Mouse (Mus musculus) embryonic facial prominence, embryonic 14.5 days (tissue): Measurements from ENCODE around the gene Pdcd5. TPM values are rescaled to one million over a fixed set of nuclear protein-coding genes. Genes with fewer than 3 reads are reported as not detected.

Experiments used
- ATAC-seq: fragments of 200-750 bp; cut with Nextera tagmentation; 2 replicates; pipeline ENCODE4 v1.8.0; 2017; ENCODE audit warnings: low read depth, moderate number of reproducible peaks, moderate TSS enrichment
- DNase-seq: peaks from one replicate; pipeline ENCODE4 v3.0.0-alpha.2; 2015; ENCODE audit warnings: low spot score
- H3K27ac ChIP-seq: fragments of 300-500 bp; sonication (generic); replicated peaks from 2 replicates; pipeline ENCODE4 v1.5.1; 2014; ENCODE audit warnings: low read depth, mild to moderate bottlenecking, low read length, moderate library complexity
- H3K27me3 ChIP-seq: fragments of 300-500 bp; sonication (generic); replicated peaks from 2 replicates; pipeline ENCODE4 v1.6.1; 2014; ENCODE audit warnings: low read length; ENCODE audit not compliant: control insufficient read depth, insufficient read depth
- H3K36me3 ChIP-seq: fragments of 300-500 bp; sonication (generic); 2 replicates; pipeline ENCODE4 v1.6.1; 2014; ENCODE audit warnings: low read length, mixed read lengths; ENCODE audit not compliant: control insufficient read depth, insufficient read depth
- H3K4me1 ChIP-seq: fragments of 300-500 bp; sonication (generic); 2 replicates; pipeline ENCODE4 v1.6.1; 2014; ENCODE audit warnings: antibody characterized with exemption, low read length; ENCODE audit not compliant: control insufficient read depth, insufficient read depth
- H3K4me2 ChIP-seq: fragments of 300-500 bp; sonication (generic); 2 replicates; pipeline ENCODE4 v1.6.1; 2014; ENCODE audit warnings: low read depth, mild to moderate bottlenecking, low read length, moderate library complexity, mixed read lengths
- H3K4me3 ChIP-seq: fragments of 300-500 bp; sonication (generic); 2 replicates; pipeline ENCODE4 v1.5.1; 2014; ENCODE audit warnings: low read depth, mild to moderate bottlenecking, low read length
- H3K9ac ChIP-seq: fragments of 300-500 bp; sonication (generic); 2 replicates; pipeline ENCODE4 v1.6.1; 2014; ENCODE audit warnings: low read depth, mild to moderate bottlenecking, low read length, moderate library complexity, mixed read lengths
- H3K9me3 ChIP-seq: fragments of 300-500 bp; sonication (generic); 2 replicates; pipeline ENCODE4 v1.6.1; 2016; ENCODE audit warnings: low read length; ENCODE audit not compliant: control insufficient read depth
- WGBS: fragments of 180-500 bp; shearing (Covaris S2); extraction: QIAGEN DNeasy Blood & Tissue Kit; methylation state at CpG from one replicate; pipeline ENCODE4 v1.1.7; 2014; 5-methylcytosine and 5-hydroxymethylcytosine counted together
- polyA plus RNA-seq: library from polyadenylated mRNA; unstranded; fragments of >200 nt; fragmentation: Nextera tagmentation; extraction: Ambion mirVana; gene quantifications from 2 replicates; pipeline ENCODE4 v1.2.1, GENCODE M21; 2014

Gene Pdcd5
- polyA plus RNA-seq, 1 experiment from 2014 or later, result 275 TPM

- H3K27me3 ChIP-seq, result no peaks in the 10 kb centered on the region
- no peak overlapping the region for H3K9ac ChIP-seq
- 74% methylated on average over 6 of the region's 6 CpGs for WGBS
- no peak for ATAC-seq
- no peaks in the 10 kb centered on the region for H3K36me3 ChIP-seq
- no peak for DNase-seq
- no peak overlapping the region for H3K27ac ChIP-seq
- H3K4me3 ChIP-seq, result no peak overlapping the region
- H3K9me3 ChIP-seq, result peaks cover 4% of the 10 kb centered on the region; the same call in 1 of the 2 replicates
- H3K4me2 ChIP-seq, result no peak overlapping the region
- H3K4me1 ChIP-seq, result peaks cover 13% of the 10 kb centered on the region
Observed at GRCm38 (mm10) chr7:35683409-35684122, 36.2 kb upstream of the Pdcd5 start.

DNA sequence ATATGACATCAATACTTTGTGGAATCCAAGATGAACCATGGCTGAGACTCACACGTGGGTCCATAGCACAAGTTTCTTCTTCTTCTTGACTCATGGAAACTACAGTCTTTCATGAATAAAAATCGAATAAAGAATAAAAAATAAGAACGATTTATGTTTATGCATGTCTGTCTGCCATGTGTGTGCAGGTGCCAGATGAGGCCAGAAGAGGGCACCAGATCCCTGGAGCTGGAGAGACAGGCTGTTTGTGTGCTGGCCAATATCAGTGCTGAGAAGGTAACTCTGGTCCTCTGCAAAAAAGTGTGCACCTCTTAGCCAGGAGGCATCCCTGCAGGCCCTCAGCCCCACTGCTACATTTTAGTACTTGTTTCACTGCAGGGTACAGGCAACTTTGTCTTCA is 34.2 kb upstream of the Pdcd5 start:
- DNase-seq, result no peak

GRCm38 (mm10) chr7:35678976-35679375 is 31.7 kb upstream of the Pdcd5 start:
- DNase-seq (no peak), ATAC-seq (no peak)
- H3K27me3 ChIP-seq, result no peaks in the 10 kb centered on the region
- no peak overlapping the region for H3K4me2 ChIP-seq
- no peak overlapping the region for H3K4me3 ChIP-seq
- WGBS, result 71% methylated on average over 4 of the region's 4 CpGs
- no peaks in the 10 kb centered on the region for H3K36me3 ChIP-seq
- H3K9me3 ChIP-seq, result peaks cover 4% of the 10 kb centered on the region; the same call in 1 of the 2 replicates
- no peak overlapping the region for H3K27ac ChIP-seq
- no peaks in the 10 kb centered on the region for H3K4me1 ChIP-seq
- no peak overlapping the region for H3K9ac ChIP-seq

More for the DNA sequence above, 34.2 kb upstream of the Pdcd5 start:
- H3K27ac ChIP-seq, result no peak overlapping the region
- no peaks in the 10 kb centered on the region for H3K4me1 ChIP-seq
- no peak overlapping the region for H3K4me3 ChIP-seq
- no peak for ATAC-seq
- no peak overlapping the region for H3K4me2 ChIP-seq
- H3K9ac ChIP-seq, result no peak overlapping the region
- no peaks in the 10 kb centered on the region for H3K36me3 ChIP-seq
- H3K9me3 ChIP-seq, result peaks cover 4% of the 10 kb centered on the region; the same call in 1 of the 2 replicates
- H3K27me3 ChIP-seq, result no peaks in the 10 kb centered on the region
- 83% methylated on average over 3 of the region's 3 CpGs for WGBS

- no peaks in the 10 kb centered on the region for H3K4me1 ChIP-seq
- peak; percentile 45; the same call in 1 of the 2 replicates for ATAC-seq
- peak; percentile 48 for DNase-seq
- H3K27me3 ChIP-seq, result no peaks in the 10 kb centered on the region
- H3K9ac ChIP-seq, result no peak overlapping the region
- H3K27ac ChIP-seq, result no peak overlapping the region
- H3K4me3 ChIP-seq, result no peak overlapping the region
- WGBS, result 43% methylated on average over 18 of the region's 18 CpGs
- no peak overlapping the region for H3K4me2 ChIP-seq
- no peaks in the 10 kb centered on the region for H3K36me3 ChIP-seq
- no peaks in the 10 kb centered on the region for H3K9me3 ChIP-seq
Observed at GRCm38 (mm10) chr7:35668066-35669041, 21.0 kb upstream of the Pdcd5 start.

DNA sequence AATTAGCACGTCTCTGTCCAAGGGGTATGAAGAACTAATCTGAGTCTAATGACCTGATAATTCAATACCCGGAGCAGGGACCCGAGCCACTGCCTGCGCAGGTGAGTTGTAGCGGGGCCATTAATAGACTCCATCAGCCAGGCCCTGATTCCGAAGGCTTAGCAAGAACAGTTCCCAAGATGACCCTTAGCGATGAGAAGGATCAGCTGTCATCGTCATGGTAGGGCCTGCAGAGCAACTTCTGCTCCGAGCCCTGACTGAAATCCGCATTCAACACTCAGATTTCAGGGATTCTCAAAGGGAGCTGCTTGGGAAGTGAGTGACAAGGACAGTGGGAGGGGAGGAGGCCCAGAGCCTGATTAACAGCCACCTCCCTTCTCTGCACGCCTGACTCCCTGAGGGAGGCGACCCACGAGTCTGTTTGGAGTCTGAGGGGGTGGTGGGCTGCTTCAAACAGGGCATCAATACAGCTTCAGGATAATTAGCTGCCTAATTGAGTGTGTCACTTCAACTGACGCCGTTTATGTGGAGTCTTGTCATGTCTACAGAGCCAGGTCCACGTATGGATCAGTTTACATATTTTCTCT is 16.6 kb upstream of the Pdcd5 start:
- H3K4me1 ChIP-seq, result no peaks in the 10 kb centered on the region
- DNase-seq (peak; percentile 34), ATAC-seq (peak; percentile 33; the same call in 1 of the 2 replicates)
- H3K9me3 ChIP-seq, result peaks cover 6% of the 10 kb centered on the region; the same call in 1 of the 2 replicates
- H3K27me3 ChIP-seq, result no peaks in the 10 kb centered on the region
- H3K36me3 ChIP-seq, result no peaks in the 10 kb centered on the region
- 50% methylated on average over 16 of the region's 16 CpGs for WGBS
- H3K27ac ChIP-seq, result no peak overlapping the region
- no peak overlapping the region for H3K4me2 ChIP-seq
- H3K9ac ChIP-seq, result no peak overlapping the region
- no peak overlapping the region for H3K4me3 ChIP-seq

DNA sequence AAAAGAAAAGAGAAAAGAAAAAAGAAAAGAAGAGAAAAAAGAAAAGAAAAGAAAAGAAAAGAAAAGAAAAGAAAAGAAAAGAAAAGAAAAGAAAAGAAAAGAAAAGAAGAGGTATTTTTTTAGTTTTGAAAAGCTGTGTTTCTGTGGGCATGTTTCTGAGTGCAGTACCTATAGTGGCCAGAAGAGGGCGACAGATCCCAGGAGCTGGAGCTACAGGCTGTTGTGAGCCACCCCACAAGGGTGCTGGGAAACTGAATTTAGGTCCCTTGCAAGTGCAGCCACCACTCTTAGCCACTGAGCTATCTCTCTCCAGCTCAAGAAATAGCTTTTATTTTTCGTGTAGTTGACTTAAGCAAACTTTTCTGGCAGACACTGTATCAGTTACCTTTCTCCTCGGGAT is 11.9 kb upstream of the Pdcd5 start:
- H3K4me1 ChIP-seq, result no peaks in the 10 kb centered on the region
- no peaks in the 10 kb centered on the region for H3K27me3 ChIP-seq
- H3K9ac ChIP-seq, result no peak overlapping the region
- H3K9me3 ChIP-seq, result peaks cover 6% of the 10 kb centered on the region; the same call in 1 of the 2 replicates
- no peaks in the 10 kb centered on the region for H3K36me3 ChIP-seq
- H3K27ac ChIP-seq, result no peak overlapping the region
- DNase-seq (no peak), ATAC-seq (no peak)
- WGBS, result 60% methylated on average over 3 of the region's 3 CpGs
- no peak overlapping the region for H3K4me3 ChIP-seq
- no peak overlapping the region for H3K4me2 ChIP-seq

GRCm38 (mm10) chr7:35657829-35658228 is 10.5 kb upstream of the Pdcd5 start:
- H3K27ac ChIP-seq, result no peak overlapping the region
- WGBS, result 52% methylated on average over 6 of the region's 6 CpGs
- H3K4me1 ChIP-seq, result no peaks in the 10 kb centered on the region
- H3K4me2 ChIP-seq, result no peak overlapping the region
- H3K27me3 ChIP-seq, result no peaks in the 10 kb centered on the region
- H3K36me3 ChIP-seq, result no peaks in the 10 kb centered on the region
- H3K4me3 ChIP-seq, result no peak overlapping the region
- peaks cover 6% of the 10 kb centered on the region; the same call in 1 of the 2 replicates for H3K9me3 ChIP-seq
- no peak for DNase-seq
- H3K9ac ChIP-seq, result no peak overlapping the region
- no peak for ATAC-seq

DNA sequence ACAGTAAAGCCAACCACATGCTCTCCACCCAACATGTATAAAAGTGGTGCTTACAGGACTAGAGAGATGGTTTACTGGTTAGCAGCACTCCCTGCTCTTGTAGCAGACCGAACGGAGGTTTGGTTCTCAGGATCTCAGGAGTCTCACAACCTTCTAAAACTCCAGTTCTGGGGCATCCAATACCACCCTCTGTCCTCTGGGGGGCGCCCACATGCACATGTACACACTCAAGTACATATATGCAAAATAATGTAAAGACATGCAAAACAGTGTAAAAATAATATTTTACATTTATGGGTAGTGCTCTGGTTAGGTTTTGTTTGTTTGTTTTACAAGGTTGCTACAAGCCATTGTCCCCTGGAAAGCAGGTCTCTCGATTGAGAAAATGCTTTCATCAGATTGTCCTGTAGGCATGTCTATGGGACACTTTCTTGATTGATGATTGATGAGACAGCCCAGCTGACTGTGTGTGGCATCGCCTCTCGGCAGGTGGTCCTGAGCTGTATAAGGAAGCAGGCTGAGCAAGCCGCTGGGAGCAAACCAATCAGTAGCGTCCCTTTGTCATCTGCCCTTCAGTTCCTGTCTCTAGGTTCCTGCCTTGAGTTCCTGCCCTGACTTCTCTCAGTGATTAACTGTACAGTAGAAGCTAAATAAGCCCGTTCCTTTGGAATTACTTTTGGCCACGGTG is 4.4 kb upstream of the Pdcd5 start:
- DNase-seq (no peak), ATAC-seq (no peak)
- 76% methylated on average over 10 of the region's 10 CpGs for WGBS
- Histone ChIP-seq H3K4me3 (no peak overlapping the region), H3K4me1 (no peaks in the 10 kb centered on the region), H3K27me3 (no peaks in the 10 kb centered on the region), H3K27ac (no peak overlapping the region), H3K9me3 (no peaks in the 10 kb centered on the region), H3K9ac (no peak overlapping the region), H3K4me2 (no peak overlapping the region), H3K36me3 (no peaks in the 10 kb centered on the region)
